Mouse (Mus musculus) stomach, embryonic 14.5 days (tissue): ENCODE measurements around the gene Itga6. TPM values are rescaled to one million over a fixed set of nuclear protein-coding genes. Genes with fewer than 3 reads are reported as not detected.

Experiments used
- ATAC-seq: fragments of 200-750 bp; cut with Nextera tagmentation; 2 replicates; pipeline ENCODE4 v1.8.0; 2017; ENCODE audit warnings: low read depth, moderate TSS enrichment; ENCODE audit not compliant: insufficient number of reproducible peaks, insufficient read depth, low FRiP score
- H3K27ac ChIP-seq: fragments of 300-500 bp; sonication (generic); 2 replicates; pipeline ENCODE4 v1.5.1; 2014; ENCODE audit warnings: mild to moderate bottlenecking, low read length, moderate library complexity, mixed read lengths
- H3K27me3 ChIP-seq: fragments of 300-500 bp; sonication (generic); 2 replicates; pipeline ENCODE4 v1.6.1; 2014; ENCODE audit warnings: low read length, control low read depth, mixed read lengths; ENCODE audit not compliant: control insufficient read depth, insufficient read depth
- H3K36me3 ChIP-seq: fragments of 300-500 bp; sonication (generic); 2 replicates; pipeline ENCODE4 v1.6.1; 2014; ENCODE audit warnings: mild to moderate bottlenecking, control low read depth, low read length, moderate library complexity, mixed read lengths; ENCODE audit not compliant: control insufficient read depth, insufficient read depth
- H3K4me1 ChIP-seq: fragments of 300-500 bp; sonication (generic); 2 replicates; pipeline ENCODE4 v1.6.1; 2014; ENCODE audit warnings: low read length, control low read depth, mixed read lengths; ENCODE audit not compliant: control insufficient read depth, insufficient read depth
- H3K4me2 ChIP-seq: fragments of 300-500 bp; sonication (generic); replicated peaks from 2 replicates; pipeline ENCODE4 v1.6.1; 2014; ENCODE audit warnings: low read depth, low read length, control low read depth
- H3K4me3 ChIP-seq: fragments of 300-500 bp; sonication (generic); 2 replicates; pipeline ENCODE4 v1.5.1; 2014; ENCODE audit warnings: low read depth, low read length, control low read depth
- H3K9ac ChIP-seq: fragments of 300-500 bp; sonication (generic); replicated peaks from 2 replicates; pipeline ENCODE4 v1.6.1; 2014; ENCODE audit warnings: low read depth, mild to moderate bottlenecking, control low read depth, low read length, moderate library complexity, mixed read lengths
- H3K9me3 ChIP-seq: fragments of 300-500 bp; sonication (generic); 2 replicates; pipeline ENCODE4 v1.6.1; 2016; ENCODE audit warnings: low read depth, low read length, control low read depth; ENCODE audit not compliant: control insufficient read depth
- WGBS: fragments of 180-500 bp; shearing (Covaris S2); extraction: QIAGEN DNeasy Blood & Tissue Kit; methylation state at CpG from one replicate; pipeline ENCODE4 v1.1.7; 2014; 5-methylcytosine and 5-hydroxymethylcytosine counted together
- polyA plus RNA-seq: library from polyadenylated mRNA; unstranded; fragments of >200 nt; fragmentation: Nextera tagmentation; extraction: Ambion mirVana; gene quantifications from 2 replicates; pipeline ENCODE4 v1.2.1, GENCODE M21; 2014

The Itga6 gene
- polyA plus RNA-seq, 1 experiment from 2014 or later, result 65.5 TPM

GRCm38 (mm10) chr2:71739173-71739860 is 6.1 kb upstream of the Itga6 start:
- WGBS, result 44% methylated on average over 9 of the region's 9 CpGs
- H3K27ac ChIP-seq, result peak overlapping the region; percentile 72; the same call in 1 of the 2 replicates
- peak; percentile 70 for ATAC-seq

GRCm38 (mm10) chr2:71742557-71742956 is 2.9 kb upstream of the Itga6 start:
- Histone ChIP-seq H3K4me2 (no peak overlapping the region), H3K36me3 (no peaks in the 10 kb centered on the region), H3K27me3 (no peaks in the 10 kb centered on the region), H3K9me3 (no peaks in the 10 kb centered on the region), H3K27ac (no peak overlapping the region), H3K9ac (no peak overlapping the region), H3K4me1 (peaks cover 17% of the 10 kb centered on the region), H3K4me3 (no peak overlapping the region)
- ATAC-seq, result no peak
- 72% methylated on average over 4 of the region's 4 CpGs for WGBS

More at GRCm38 (mm10) chr2:71739173-71739860, 6.1 kb upstream of the Itga6 start:
- Histone ChIP-seq H3K27me3 (no peaks in the 10 kb centered on the region), H3K4me1 (peaks cover 8% of the 10 kb centered on the region), H3K9ac (no peak overlapping the region), H3K36me3 (no peaks in the 10 kb centered on the region), H3K4me3 (no peak overlapping the region), H3K9me3 (no peaks in the 10 kb centered on the region), H3K4me2 (no peak overlapping the region)

GRCm38 (mm10) chr2:71743377-71743776 is 2.0 kb upstream of the Itga6 start:
- Histone ChIP-seq H3K27me3 (no peaks in the 10 kb centered on the region), H3K9me3 (no peaks in the 10 kb centered on the region), H3K4me3 (no peak overlapping the region), H3K27ac (no peak overlapping the region), H3K36me3 (no peaks in the 10 kb centered on the region), H3K9ac (no peak overlapping the region), H3K4me2 (no peak overlapping the region), H3K4me1 (peaks cover 17% of the 10 kb centered on the region)
- 59% methylated on average over 7 of the region's 7 CpGs for WGBS
- no peak for ATAC-seq

DNA sequence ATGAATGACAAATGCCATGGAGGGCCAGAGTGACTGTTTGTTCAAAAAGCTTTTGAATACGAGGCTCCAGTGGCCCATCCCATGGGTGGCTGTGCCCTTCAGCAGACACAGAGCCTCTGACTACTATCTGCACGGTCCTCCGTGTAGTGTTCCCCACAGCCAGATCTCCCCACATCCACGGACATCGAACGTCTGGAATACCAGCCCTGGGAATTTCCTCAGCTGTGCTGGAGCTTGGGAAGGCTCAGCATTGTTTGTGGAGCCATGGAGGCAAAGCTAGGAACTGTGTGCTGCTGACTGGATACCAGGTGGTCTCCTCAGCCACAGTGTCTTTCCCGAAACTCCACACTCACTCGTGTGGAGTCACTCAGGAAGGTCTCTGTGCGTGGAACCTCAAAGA is 1.1 kb upstream of the Itga6 start:
- 25% methylated on average over 9 of the region's 9 CpGs for WGBS
- no peak overlapping the region for H3K4me2 ChIP-seq
- peaks cover 17% of the 10 kb centered on the region for H3K4me1 ChIP-seq
- no peaks in the 10 kb centered on the region for H3K27me3 ChIP-seq
- H3K4me3 ChIP-seq, result no peak overlapping the region
- H3K9me3 ChIP-seq, result no peaks in the 10 kb centered on the region
- H3K9ac ChIP-seq, result no peak overlapping the region
- no peaks in the 10 kb centered on the region for H3K36me3 ChIP-seq
- ATAC-seq, result no peak
- H3K27ac ChIP-seq, result 0 out of 2 replicates have a peak overlapping the region, but pooled peaks have one; percentile 29

DNA sequence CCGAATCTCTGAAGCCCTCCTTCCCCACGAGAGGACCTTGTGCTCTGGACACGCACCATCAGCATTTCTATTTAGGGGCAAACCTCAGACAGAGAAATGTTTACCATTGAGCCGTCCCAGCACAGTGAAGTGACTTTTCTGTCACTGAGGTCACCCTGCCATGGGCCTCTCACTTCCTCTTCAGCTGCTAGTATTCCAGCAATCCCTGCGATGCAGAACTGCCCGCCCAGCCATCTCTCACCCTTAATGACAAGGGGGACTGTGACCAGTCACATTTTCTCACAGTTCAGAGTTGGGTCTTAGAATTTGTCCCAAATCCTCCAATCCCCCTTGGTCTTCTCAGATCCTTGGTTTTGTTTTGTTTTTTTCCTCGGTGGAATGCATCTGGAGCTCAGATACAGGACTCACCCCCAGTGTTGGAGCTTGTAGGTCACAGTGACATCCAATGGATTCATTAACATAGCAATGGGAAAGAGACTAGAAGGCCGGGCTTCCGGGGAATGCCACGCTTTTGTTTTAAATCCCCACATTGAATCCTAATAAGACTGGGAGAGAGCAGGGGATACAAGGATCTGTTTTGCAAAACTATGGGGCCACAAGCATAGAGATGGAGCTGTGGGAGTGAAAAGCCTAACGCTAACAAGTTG is 432 bp upstream of the Itga6 start:
- Histone ChIP-seq H3K4me2 (no peak overlapping the region), H3K36me3 (no peaks in the 10 kb centered on the region), H3K4me1 (peaks cover 15% of the 10 kb centered on the region), H3K9me3 (no peaks in the 10 kb centered on the region), H3K9ac (no peak overlapping the region), H3K27ac (peak overlapping the region; percentile 29; the same call in 1 of the 2 replicates), H3K27me3 (no peaks in the 10 kb centered on the region), H3K4me3 (no peak overlapping the region)
- ATAC-seq, result no peak
- 23% methylated on average over 11 of the region's 11 CpGs for WGBS

- H3K9me3 ChIP-seq, result no peaks in the 10 kb centered on the region
- H3K4me1 ChIP-seq, result peaks cover 13% of the 10 kb centered on the region; the same call in 1 of the 2 replicates
- H3K27ac ChIP-seq, result no peak overlapping the region
- WGBS, result 85% methylated on average over 5 of the region's 5 CpGs
- H3K36me3 ChIP-seq, result no peaks in the 10 kb centered on the region
- H3K4me2 ChIP-seq, result no peak overlapping the region
- H3K4me3 ChIP-seq, result no peak overlapping the region
- no peaks in the 10 kb centered on the region for H3K27me3 ChIP-seq
- no peak overlapping the region for H3K9ac ChIP-seq
- no peak for ATAC-seq
These were observed 3.0 kb downstream of the Itga6 start for GRCm38 (mm10) chr2:71748451-71748850.

GRCm38 (mm10) chr2:71749367-71750086 is 4.1 kb downstream of the Itga6 start:
- WGBS, result 46% methylated on average over 13 of the region's 13 CpGs
- H3K27me3 ChIP-seq, result no peaks in the 10 kb centered on the region
- H3K36me3 ChIP-seq, result no peaks in the 10 kb centered on the region
- no peak overlapping the region; the same call in 1 of the 2 replicates for H3K4me2 ChIP-seq
- no peaks in the 10 kb centered on the region for H3K9me3 ChIP-seq
- 0 out of 2 replicates have a peak, but pooled peaks have one; percentile 4 for ATAC-seq
- H3K9ac ChIP-seq, result no peak overlapping the region
- H3K27ac ChIP-seq, result no peak overlapping the region
- 0 out of 2 replicates have a peak, but pooled peaks cover 7% of the 10 kb centered on the region for H3K4me1 ChIP-seq
- H3K4me3 ChIP-seq, result no peak overlapping the region

GRCm38 (mm10) chr2:71750087-71750453 is 4.7 kb downstream of the Itga6 start:
- no peak overlapping the region for H3K27ac ChIP-seq
- no peaks in the 10 kb centered on the region for H3K27me3 ChIP-seq
- H3K9ac ChIP-seq, result no peak overlapping the region
- no peak overlapping the region; the same call in 1 of the 2 replicates for H3K4me2 ChIP-seq
- no peaks in the 10 kb centered on the region for H3K36me3 ChIP-seq
- H3K4me1 ChIP-seq, result 0 out of 2 replicates have a peak, but pooled peaks cover 3% of the 10 kb centered on the region
- H3K9me3 ChIP-seq, result no peaks in the 10 kb centered on the region
- 44% methylated on average over 10 of the region's 10 CpGs for WGBS
- H3K4me3 ChIP-seq, result no peak overlapping the region
- ATAC-seq, result peak; percentile 63
